Mouse (Mus musculus) intestine, embryonic 14.5 days (tissue): ENCODE data around the gene Cacna1i. TPM values are rescaled to one million over a fixed set of nuclear protein-coding genes. Genes with fewer than 3 reads are reported as not detected.

ENCODE experiments used
- ATAC-seq: fragments of 200-750 bp; cut with Nextera tagmentation; replicated peaks from 2 replicates; pipeline ENCODE4 v1.8.0; 2017; ENCODE audit warnings: low read depth, moderate number of reproducible peaks, moderate TSS enrichment, moderate library complexity; ENCODE audit not compliant: low FRiP score, low TSS enrichment
- DNase-seq: peaks from one replicate; pipeline ENCODE4 v3.0.0-alpha.2; 2018; ENCODE audit warnings: low spot score
- H3K27ac ChIP-seq: fragments of 300-500 bp; sonication (generic); 2 replicates; pipeline ENCODE4 v1.5.1; 2014; ENCODE audit warnings: low read depth, mild to moderate bottlenecking, control low read depth
- H3K27me3 ChIP-seq: fragments of 300-500 bp; sonication (generic); replicated peaks from 2 replicates; pipeline ENCODE4 v1.6.1; 2014; ENCODE audit warnings: low read length, control low read depth; ENCODE audit not compliant: control insufficient read depth, insufficient read depth
- H3K36me3 ChIP-seq: fragments of 300-500 bp; sonication (generic); 2 replicates; pipeline ENCODE4 v1.6.1; 2014; ENCODE audit warnings: low read length, control low read depth; ENCODE audit not compliant: control insufficient read depth, insufficient read depth
- H3K4me1 ChIP-seq: fragments of 300-500 bp; sonication (generic); replicated peaks from 2 replicates; pipeline ENCODE4 v1.6.1; 2014; ENCODE audit warnings: low read length, control low read depth, mixed read lengths; ENCODE audit not compliant: control insufficient read depth, insufficient read depth
- H3K4me2 ChIP-seq: fragments of 300-500 bp; sonication (generic); 2 replicates; pipeline ENCODE4 v1.6.1; 2014; ENCODE audit warnings: low read length
- H3K4me3 ChIP-seq: fragments of 300-500 bp; sonication (generic); 2 replicates; pipeline ENCODE4 v1.5.1; 2014; ENCODE audit warnings: low read depth, low read length, control low read depth, mixed read lengths
- H3K9ac ChIP-seq: fragments of 300-500 bp; sonication (generic); 2 replicates; pipeline ENCODE4 v1.6.1; 2014; ENCODE audit warnings: mild to moderate bottlenecking, low read length
- H3K9me3 ChIP-seq: fragments of 300-500 bp; sonication (generic); 2 replicates; pipeline ENCODE4 v1.6.1; 2016; ENCODE audit warnings: low read length, control low read depth; ENCODE audit not compliant: control insufficient read depth
- WGBS: fragments of 180-500 bp; shearing (Covaris S2); extraction: QIAGEN DNeasy Blood & Tissue Kit; methylation state at CpG from one replicate; pipeline ENCODE4 v1.1.7; 2014; 5-methylcytosine and 5-hydroxymethylcytosine counted together
- polyA plus RNA-seq: library from polyadenylated mRNA; unstranded; fragments of >200 nt; fragmentation: Nextera tagmentation; extraction: Ambion mirVana; gene quantifications from 2 replicates; pipeline ENCODE4 v1.2.1, GENCODE M21; 2014

Gene Cacna1i
- polyA plus RNA-seq, 1 experiment from 2014 or later, result not detected

- H3K9me3 ChIP-seq, result no peaks in the 10 kb centered on the region
- H3K4me2 ChIP-seq, result peak within 1 kb of the TSS; percentile 91
- H3K27ac ChIP-seq, result peak within 1 kb of the TSS; percentile 40; the same call in 1 of the 2 replicates
- H3K27me3 ChIP-seq, result no peaks in the 10 kb centered on the region
- peak within 1 kb of the TSS; percentile 78 for H3K9ac ChIP-seq
- WGBS, result 1% methylated on average over 66 of the region's 66 CpGs
- peaks cover 8% of the 10 kb centered on the region for H3K4me1 ChIP-seq
- H3K36me3 ChIP-seq, result peaks cover 20% of the 10 kb centered on the region; the same call in 1 of the 2 replicates
- DNase-seq (peak; percentile 95), ATAC-seq (peak; percentile 88)
- H3K4me3 ChIP-seq, result peak within 1 kb of the TSS; percentile 91
These were observed 23.1 kb upstream of the Cacna1i start, which contains the start of gene Rps19bp1 for GRCm38 (mm10) chr15:80263610-80264575. Rps19bp1 (minus strand) TSS chr15:80264315.

- 0% methylated on average over 2 of the region's 2 CpGs for WGBS
- ATAC-seq (no peak), DNase-seq (peak; percentile 83)
- Histone ChIP-seq H3K9me3 (peaks cover 4% of the 10 kb centered on the region; the same call in 1 of the 2 replicates), H3K4me2 (no peak overlapping the region), H3K27me3 (no peaks in the 10 kb centered on the region), H3K36me3 (0 out of 2 replicates have a peak, but pooled peaks cover under 1% of the 10 kb centered on the region), H3K4me1 (peaks cover 8% of the 10 kb centered on the region), H3K9ac (no peak overlapping the region), H3K4me3 (no peak overlapping the region), H3K27ac (no peak overlapping the region)
These were observed 20.8 kb upstream of the Cacna1i start for GRCm38 (mm10) chr15:80266281-80266680.

GRCm38 (mm10) chr15:80271858-80272396 is 15.1 kb upstream of the Cacna1i start:
- Histone ChIP-seq H3K4me3 (no peak overlapping the region), H3K4me1 (no peaks in the 10 kb centered on the region), H3K9ac (no peak overlapping the region), H3K9me3 (peaks cover 4% of the 10 kb centered on the region; the same call in 1 of the 2 replicates), H3K27ac (no peak overlapping the region), H3K27me3 (no peaks in the 10 kb centered on the region), H3K36me3 (no peaks in the 10 kb centered on the region), H3K4me2 (no peak overlapping the region)
- WGBS, result 85% methylated on average over 3 of the region's 3 CpGs
- no peak for ATAC-seq
- no peak for DNase-seq

GRCm38 (mm10) chr15:80277107-80277506 is 9.9 kb upstream of the Cacna1i start:
- Histone ChIP-seq H3K9ac (no peak overlapping the region), H3K36me3 (no peaks in the 10 kb centered on the region), H3K27ac (no peak overlapping the region), H3K4me3 (no peak overlapping the region), H3K4me1 (no peaks in the 10 kb centered on the region), H3K4me2 (no peak overlapping the region), H3K9me3 (no peaks in the 10 kb centered on the region), H3K27me3 (peaks cover under 1% of the 10 kb centered on the region; the same call in 1 of the 2 replicates)
- DNase-seq (no peak), ATAC-seq (no peak)
- WGBS, result 44% methylated on average over 9 of the region's 9 CpGs

GRCm38 (mm10) chr15:80277625-80278024 is 9.4 kb upstream of the Cacna1i start:
- no peaks in the 10 kb centered on the region for H3K4me1 ChIP-seq
- H3K9me3 ChIP-seq, result no peaks in the 10 kb centered on the region
- H3K27ac ChIP-seq, result no peak overlapping the region
- H3K4me3 ChIP-seq, result no peak overlapping the region
- DNase-seq (peak; percentile 95), ATAC-seq (no peak)
- peaks cover 4% of the 10 kb centered on the region; the same call in 1 of the 2 replicates for H3K27me3 ChIP-seq
- WGBS, result 0% methylated on average over 6 of the region's 6 CpGs
- no peaks in the 10 kb centered on the region for H3K36me3 ChIP-seq
- no peak overlapping the region for H3K4me2 ChIP-seq
- H3K9ac ChIP-seq, result no peak overlapping the region

- DNase-seq (no peak), ATAC-seq (no peak)
- Histone ChIP-seq H3K4me2 (no peak overlapping the region), H3K27me3 (peaks cover 7% of the 10 kb centered on the region; the same call in 1 of the 2 replicates), H3K9me3 (no peaks in the 10 kb centered on the region), H3K9ac (no peak overlapping the region), H3K27ac (no peak overlapping the region), H3K36me3 (no peaks in the 10 kb centered on the region), H3K4me3 (no peak overlapping the region), H3K4me1 (no peaks in the 10 kb centered on the region)
- 69% methylated on average over 5 of the region's 5 CpGs for WGBS
These were observed 8.8 kb upstream of the Cacna1i start for GRCm38 (mm10) chr15:80278121-80278759.

GRCm38 (mm10) chr15:80279053-80279452 is 8.0 kb upstream of the Cacna1i start:
- Histone ChIP-seq H3K27ac (no peak overlapping the region), H3K9me3 (no peaks in the 10 kb centered on the region), H3K9ac (no peak overlapping the region), H3K4me2 (no peak overlapping the region), H3K27me3 (peaks cover 13% of the 10 kb centered on the region; the same call in 1 of the 2 replicates), H3K36me3 (no peaks in the 10 kb centered on the region), H3K4me3 (no peak overlapping the region), H3K4me1 (no peaks in the 10 kb centered on the region)
- no peak for DNase-seq
- no peak for ATAC-seq
- WGBS, result 94% methylated on average over 2 of the region's 2 CpGs

- ATAC-seq (no peak), DNase-seq (peak; percentile 74)
- H3K9me3 ChIP-seq, result no peaks in the 10 kb centered on the region
- H3K4me3 ChIP-seq, result no peak overlapping the region
- H3K27ac ChIP-seq, result no peak overlapping the region
- no peak overlapping the region for H3K4me2 ChIP-seq
- peaks cover 28% of the 10 kb centered on the region for H3K27me3 ChIP-seq
- no peaks in the 10 kb centered on the region for H3K4me1 ChIP-seq
- 28% methylated on average over 6 of the region's 6 CpGs for WGBS
- H3K9ac ChIP-seq, result no peak overlapping the region
- H3K36me3 ChIP-seq, result no peaks in the 10 kb centered on the region
These were observed 6.4 kb upstream of the Cacna1i start for GRCm38 (mm10) chr15:80280646-80281045.
